Mouse (Mus musculus): ENCODE measurements around the gene Slc25a23. TPM values are rescaled to one million over a fixed set of nuclear protein-coding genes. Genes with fewer than 3 reads are reported as not detected.
A peak's percentile ranks its signal among the peaks of the same experiment; 100 is the strongest.

Slc25a23 gene
- polyA plus RNA-seq, 1 experiment from 2014 or later: 21.3 TPM

GRCm38 (mm10) chr17:57038978-57039377, 20.7 kb downstream of the Slc25a23 start:
- Histone ChIP-seq H3K27ac (no peak overlapping the region), H3K36me3 (replicated peaks) (no peaks in the 10 kb centered on the region), H3K9ac (0 out of 2 replicates have a peak overlapping the region, but pooled peaks have one; percentile 17), H3K9me3 (no peaks in the 10 kb centered on the region), H3K27me3 (peaks cover 24% of the 10 kb centered on the region), H3K4me3 (replicated peaks) (no peak overlapping the region), H3K4me1 (no peaks in the 10 kb centered on the region), H3K4me2 (no peak overlapping the region)
- WGBS: 42% methylated on average over 8 of the region's 8 CpGs
- no peak for ATAC-seq (ENCODE audit: low FRiP score)

- Histone ChIP-seq H3K9ac (no peak overlapping the region), H3K9me3 (no peaks in the 10 kb centered on the region), H3K36me3 (replicated peaks) (peaks cover 13% of the 10 kb centered on the region), H3K4me3 (replicated peaks) (no peak overlapping the region), H3K4me1 (peaks cover 26% of the 10 kb centered on the region), H3K4me2 (no peak overlapping the region; the same call in 1 of the 2 replicates), H3K27ac (no peak overlapping the region), H3K27me3 (peaks cover 4% of the 10 kb centered on the region)
- WGBS: 86% methylated on average over 4 of the region's 4 CpGs
- ATAC-seq (ENCODE audit: low FRiP score): no peak
Observed at GRCm38 (mm10) chr17:57032854-57033253, 26.8 kb downstream of the Slc25a23 start.

GRCm38 (mm10) chr17:57031661-57032420, 27.8 kb downstream of the Slc25a23 start:
- H3K4me1 ChIP-seq: peaks cover 26% of the 10 kb centered on the region
- no peaks in the 10 kb centered on the region; the same call in none of the 2 replicates for H3K27me3 ChIP-seq
- ATAC-seq (ENCODE audit: low FRiP score): peak; percentile 95
- WGBS: under 1% methylated on average over 38 of the region's 38 CpGs
- peaks cover 23% of the 10 kb centered on the region for H3K36me3 ChIP-seq (replicated peaks)
- H3K4me3 ChIP-seq (replicated peaks): peak overlapping the region; percentile 96
- H3K4me2 ChIP-seq: peak overlapping the region; percentile 61
- H3K9ac ChIP-seq: peak overlapping the region; percentile 50
- H3K27ac ChIP-seq: peak overlapping the region; percentile 89
- H3K9me3 ChIP-seq: no peaks in the 10 kb centered on the region

- peak within 1 kb of the TSS; percentile 96 for H3K4me2 ChIP-seq
- 2% methylated on average over 74 of the region's 99 CpGs for WGBS
- peak within 1 kb of the TSS; percentile 96 for H3K27ac ChIP-seq
- H3K4me3 ChIP-seq (replicated peaks): peak within 1 kb of the TSS; percentile 96
- ATAC-seq (ENCODE audit: low FRiP score): peak; percentile 0; the same call in 1 of the 2 replicates
- peaks cover 31% of the 10 kb centered on the region for H3K36me3 ChIP-seq (replicated peaks)
- no peaks in the 10 kb centered on the region; the same call in 1 of the 2 replicates for H3K27me3 ChIP-seq
- peaks cover 26% of the 10 kb centered on the region for H3K4me1 ChIP-seq
- peak within 1 kb of the TSS; percentile 100 for H3K9ac ChIP-seq
- no peaks in the 10 kb centered on the region for H3K9me3 ChIP-seq
Observed at GRCm38 (mm10) chr17:57030931-57031660, 28.6 kb downstream of the Slc25a23 start, which contains the start of gene Khsrp. Gene Khsrp, minus strand, starts transcription at chr17:57031522.

- H3K4me3 ChIP-seq (replicated peaks): peak overlapping the region; percentile 96
- no peaks in the 10 kb centered on the region for H3K27me3 ChIP-seq
- no peak overlapping the region for H3K27ac ChIP-seq
- no peaks in the 10 kb centered on the region for H3K9me3 ChIP-seq
- WGBS: 63% methylated on average over 8 of the region's 8 CpGs
- peak overlapping the region; percentile 100 for H3K9ac ChIP-seq
- H3K4me2 ChIP-seq: peak overlapping the region; percentile 96
- peaks cover 45% of the 10 kb centered on the region for H3K36me3 ChIP-seq (replicated peaks)
- peaks cover 26% of the 10 kb centered on the region for H3K4me1 ChIP-seq
- ATAC-seq (ENCODE audit: low FRiP score): no peak
Observed at GRCm38 (mm10) chr17:57029691-57030090, 30.0 kb downstream of the Slc25a23 start.

- Histone ChIP-seq H3K4me2 (no peak overlapping the region), H3K4me3 (replicated peaks) (no peak overlapping the region), H3K4me1 (peaks cover 23% of the 10 kb centered on the region), H3K27me3 (no peaks in the 10 kb centered on the region), H3K9ac (no peak overlapping the region), H3K27ac (no peak overlapping the region), H3K9me3 (no peaks in the 10 kb centered on the region), H3K36me3 (replicated peaks) (peaks cover 67% of the 10 kb centered on the region)
- no peak for ATAC-seq (ENCODE audit: low FRiP score)
- 94% methylated on average over 4 of the region's 4 CpGs for WGBS
Observed at GRCm38 (mm10) chr17:57027471-57027870, 32.2 kb downstream of the Slc25a23 start.

GRCm38 (mm10) chr17:57020960-57021359, 38.7 kb downstream of the Slc25a23 start:
- Histone ChIP-seq H3K4me1 (no peaks in the 10 kb centered on the region), H3K36me3 (replicated peaks) (peaks cover 69% of the 10 kb centered on the region), H3K27ac (no peak overlapping the region), H3K27me3 (no peaks in the 10 kb centered on the region), H3K9me3 (no peaks in the 10 kb centered on the region), H3K9ac (no peak overlapping the region), H3K4me2 (no peak overlapping the region), H3K4me3 (replicated peaks) (no peak overlapping the region)
- no peak for ATAC-seq (ENCODE audit: low FRiP score)
- WGBS: 89% methylated on average over 5 of the region's 5 CpGs

- Histone ChIP-seq H3K36me3 (replicated peaks) (peaks cover 56% of the 10 kb centered on the region), H3K4me1 (no peaks in the 10 kb centered on the region), H3K9ac (no peak overlapping the region), H3K4me3 (replicated peaks) (no peak overlapping the region), H3K27me3 (no peaks in the 10 kb centered on the region), H3K9me3 (no peaks in the 10 kb centered on the region), H3K4me2 (no peak overlapping the region), H3K27ac (no peak overlapping the region)
- ATAC-seq (ENCODE audit: low FRiP score): no peak
- WGBS: 79% methylated on average over 2 of the region's 2 CpGs
Observed at GRCm38 (mm10) chr17:57019693-57020092, 40.0 kb downstream of the Slc25a23 start.

- H3K27ac ChIP-seq: peak overlapping the region; percentile 95
- peaks cover 24% of the 10 kb centered on the region for H3K4me1 ChIP-seq
- no peaks in the 10 kb centered on the region for H3K9me3 ChIP-seq
- H3K36me3 ChIP-seq (replicated peaks): peaks cover 21% of the 10 kb centered on the region
- H3K4me3 ChIP-seq (replicated peaks): peak overlapping the region; percentile 72
- peak overlapping the region; percentile 86 for H3K4me2 ChIP-seq
- WGBS: 72% methylated on average over 13 of the region's 13 CpGs
- no peaks in the 10 kb centered on the region for H3K27me3 ChIP-seq
- peak overlapping the region; percentile 78; the same call in 1 of the 2 replicates for H3K9ac ChIP-seq
- no peak for ATAC-seq (ENCODE audit: low FRiP score)
Observed at GRCm38 (mm10) chr17:57012245-57012795, 47.3 kb downstream of the Slc25a23 start.

GRCm38 (mm10) chr17:57011236-57012141, 48.2 kb downstream of the Slc25a23 start, which contains the start of the genes Gtf2f1 and Gm17949:
Gene Gtf2f1, minus strand, starts transcription at chr17:57011288.
Gene Gm17949, plus strand, starts transcription at chr17:57011469.
- H3K4me2 ChIP-seq: peak within 1 kb of the TSS; percentile 88
- H3K4me3 ChIP-seq (replicated peaks): peak within 1 kb of the TSS; percentile 72
- peaks cover 29% of the 10 kb centered on the region for H3K36me3 ChIP-seq (replicated peaks)
- H3K27ac ChIP-seq: peak within 1 kb of the TSS; percentile 95
- peak; percentile 93 for ATAC-seq (ENCODE audit: low FRiP score)
- WGBS: under 1% methylated on average over 51 of the region's 51 CpGs
- no peaks in the 10 kb centered on the region for H3K27me3 ChIP-seq
- H3K9ac ChIP-seq: peak within 1 kb of the TSS; percentile 81
- peaks cover 24% of the 10 kb centered on the region for H3K4me1 ChIP-seq
- H3K9me3 ChIP-seq: no peaks in the 10 kb centered on the region

- peaks cover 24% of the 10 kb centered on the region for H3K4me1 ChIP-seq
- ATAC-seq (ENCODE audit: low FRiP score): peak; percentile 54
- H3K27ac ChIP-seq: peak overlapping the region; percentile 51
- peak overlapping the region; percentile 72 for H3K4me3 ChIP-seq (replicated peaks)
- H3K4me2 ChIP-seq: peak overlapping the region; percentile 88
- 1% methylated on average over 19 of the region's 19 CpGs for WGBS
- no peaks in the 10 kb centered on the region for H3K9me3 ChIP-seq
- peak overlapping the region; percentile 81 for H3K9ac ChIP-seq
- no peaks in the 10 kb centered on the region for H3K27me3 ChIP-seq
- peaks cover 36% of the 10 kb centered on the region for H3K36me3 ChIP-seq (replicated peaks)
Observed at GRCm38 (mm10) chr17:57010911-57011235, 48.8 kb downstream of the Slc25a23 start.

All from forebrain, embryonic 12.5 days (tissue).